Mouse (Mus musculus) adrenal gland, postnatal 4 days (tissue): ENCODE measurements around the gene Lhfp. TPM values are rescaled to one million over a fixed set of nuclear protein-coding genes. Genes with fewer than 3 reads are reported as not detected.
"Not testable (repeated sequence)": the region's sequence is repeated elsewhere in the genome, so short reads cannot be mapped to it uniquely, and the experiment has no call there.

Source experiments
- DNase-seq, 2 experiments: peaks; one replicate each; pipeline ENCODE4 v3.0.0; 2021 to 2022; ENCODE audit warnings: low spot score in 2 of 2, mixed read lengths in 2 of 2
- total RNA-seq, 2 experiments: library from RNA; stranded (reverse); gene quantifications; 2 replicates each; pipeline ENCODE4 v1.2.3; 2021

Gene Lhfp
- total RNA-seq, 2 experiments from 2014 or later: 38.3 to 40.6 TPM

- DNase-seq: no peak
Measured at GRCm38 (mm10) chr3:53210691-53211526, 169.6 kb downstream of the Lhfp start.

- DNase-seq: no peak
Measured at GRCm38 (mm10) chr3:53212599-53212998, 171.3 kb downstream of the Lhfp start.

- DNase-seq: no peak
Measured at GRCm38 (mm10) chr3:53213346-53213745, 172.0 kb downstream of the Lhfp start.

GRCm38 (mm10) chr3:53213746-53214271, 172.5 kb downstream of the Lhfp start:
- DNase-seq: no peak

- DNase-seq: no peak
Measured at GRCm38 (mm10) chr3:53214386-53214785, 173.1 kb downstream of the Lhfp start.

GRCm38 (mm10) chr3:53217697-53218096, 176.4 kb downstream of the Lhfp start:
- no peak for DNase-seq

- DNase-seq: no peak
Measured at GRCm38 (mm10) chr3:53221531-53222272, 180.4 kb downstream of the Lhfp start.

GRCm38 (mm10) chr3:53224141-53224540, 182.8 kb downstream of the Lhfp start:
- DNase-seq: no peak

GRCm38 (mm10) chr3:53225774-53226173, 184.4 kb downstream of the Lhfp start:
- DNase-seq: no peak

GRCm38 (mm10) chr3:53226223-53226622, 184.9 kb downstream of the Lhfp start:
- no peak for DNase-seq

- DNase-seq: no peak
Measured at GRCm38 (mm10) chr3:53227866-53228265, 186.5 kb downstream of the Lhfp start.

- DNase-seq: no peak
Measured at GRCm38 (mm10) chr3:53230562-53230961, 189.2 kb downstream of the Lhfp start.

GRCm38 (mm10) chr3:53231112-53231511, 189.8 kb downstream of the Lhfp start:
- DNase-seq: no peak

- DNase-seq: not testable (repeated sequence)
Measured at GRCm38 (mm10) chr3:53232411-53232810, 191.1 kb downstream of the Lhfp start.

- DNase-seq: no peak
Measured at GRCm38 (mm10) chr3:53234689-53235088, 193.4 kb downstream of the Lhfp start.

GRCm38 (mm10) chr3:53236471-53236870, 195.1 kb downstream of the Lhfp start:
- DNase-seq: no peak

GRCm38 (mm10) chr3:53240150-53240549, 198.8 kb downstream of the Lhfp start:
- DNase-seq: no peak

- DNase-seq: no peak
Measured at GRCm38 (mm10) chr3:53245571-53246208, 204.4 kb downstream of the Lhfp start.

GRCm38 (mm10) chr3:53247102-53247501, 205.8 kb downstream of the Lhfp start:
- DNase-seq: no peak

GRCm38 (mm10) chr3:53248158-53248874, 207.0 kb downstream of the Lhfp start:
- DNase-seq: no peak

GRCm38 (mm10) chr3:53252556-53252955, 211.2 kb downstream of the Lhfp start:
- no peak for DNase-seq
